ENCODE assay signal across 8 mouse cellular contexts in genomic region chr12:3236163-3236641, GRCm38 (mm10).
DNase-seq lines count a peak whose midpoint lies in the region; ATAC-seq and TF ChIP-seq lines count a peak whose summit lies in the region.

No protein-coding gene starts in this region.

- ATAC-seq in heart, postnatal 0 days (ENCODE audit: insufficient read depth, low read depth), result no peak

- H3K27ac ChIP-seq in heart, postnatal 0 days (ENCODE audit: low read depth), result peak overlapping the region; percentile 92
- peak overlapping the region; percentile 80 for H3K27ac ChIP-seq in macrophage

- 63% methylated on average over 14 of the region's 14 CpGs for WGBS in heart, postnatal 0 days
- WGBS in macrophage (ENCODE audit: missing documents), result 67% methylated on average over 14 of the region's 14 CpGs

- peaks cover 41% of the 10 kb centered on the region for H3K36me3 ChIP-seq in heart, postnatal 0 days (replicated peaks; ENCODE audit: control insufficient read depth, insufficient read depth, low read length)
- H3K36me3 ChIP-seq in macrophage (ENCODE audit: inconsistent target), result peaks cover 30% of the 10 kb centered on the region

- H3K4me1 ChIP-seq in heart, postnatal 0 days (ENCODE audit: control insufficient read depth, insufficient read depth), result no peaks in the 10 kb centered on the region; the same call in 1 of the 2 replicates

- peak overlapping the region; percentile 57 for H3K4me3 ChIP-seq in heart, postnatal 0 days (ENCODE audit: low read depth, low read length)
- peak overlapping the region; percentile 79 for H3K4me3 ChIP-seq in macrophage (ENCODE audit: inconsistent target)

- H3K79me2 ChIP-seq in macrophage (ENCODE audit: inconsistent target), result peaks cover 31% of the 10 kb centered on the region

- TF ChIP-seq EP300 in heart, postnatal 0 days (IDR thresholded peaks at IDR 0.05; ENCODE audit: low read depth), result no peak

- no peak for TF ChIP-seq CTCF in heart, postnatal 0 days (IDR thresholded peaks at IDR 0.05; ENCODE audit: low read depth)

- H3K9me3 ChIP-seq in heart, postnatal 0 days (replicated peaks; ENCODE audit: control insufficient read depth, low read length), result no peaks in the 10 kb centered on the region

- H3K9ac ChIP-seq in heart, postnatal 0 days (replicated peaks; ENCODE audit: low read depth, low read length), result peak overlapping the region; percentile 43

- peak; percentile 39 for DNase-seq in adrenal gland, postnatal 14 days
- DNase-seq in adrenal gland, postnatal 10 days, result no peak
- peak; percentile 62 to 71 for DNase-seq in right cerebral cortex, postnatal 10 days (ENCODE audit: low spot score in 2 of 2)
- DNase-seq in right cerebral cortex, postnatal 36 days (ENCODE audit: low spot score in 2 of 2), result no peak
- no peak for DNase-seq in heart, postnatal 0 days (ENCODE audit: low spot score)
- peak; percentile 40 for DNase-seq in thymus, postnatal 4 days
- DNase-seq in frontal cortex, adult 2 months (ENCODE audit: extremely low spot score in 1 of 2, low spot score in 1 of 2), result no peak

- no peaks in the 10 kb centered on the region for H3K27me3 ChIP-seq in heart, postnatal 0 days (ENCODE audit: control insufficient read depth, insufficient read depth, low read length)

- peak overlapping the region; percentile 65 for H3K4me2 ChIP-seq in heart, postnatal 0 days (ENCODE audit: low read depth, low read length)

Comparison
In these comparisons a context has a peak if more than half of its experiments do, and no peak if none do; other contexts are left out.
1. DNase-seq: peak in adrenal gland, postnatal 14 days (single experiment), right cerebral cortex, postnatal 10 days (2 of 2) and thymus, postnatal 4 days (single experiment); none in adrenal gland, postnatal 10 days (single experiment), right cerebral cortex, postnatal 36 days (0 of 2), heart, postnatal 0 days (single experiment) and frontal cortex, adult 2 months (0 of 2).